Comparison of ENCODE assay signal across 7 mouse cellular contexts in genomic region chr3:137864124-137864987, GRCm38 (mm10). TPM values are rescaled to one million over a fixed set of nuclear protein-coding genes. Genes with fewer than 3 reads are reported as not detected.
A peak's percentile ranks its signal among the peaks of the same experiment; 100 is the strongest.
DNase-seq lines count a peak whose midpoint lies in the region; ATAC-seq and TF ChIP-seq lines count a peak whose summit lies in the region.

TSS of gene H2afz (plus strand) at chr3:137864487.

- no peaks in the 10 kb centered on the region for H3K36me3 ChIP-seq in intestine, postnatal 0 days (ENCODE audit: control insufficient read depth, insufficient read depth)
- peaks cover 5% of the 10 kb centered on the region; the same call in 1 of the 2 replicates for H3K36me3 ChIP-seq in midbrain, embryonic 12.5 days
- peaks cover 2% of the 10 kb centered on the region; the same call in 1 of the 2 replicates for H3K36me3 ChIP-seq in small intestine, adult 2 months (ENCODE audit: control insufficient read depth, insufficient read depth, low read length)

- H3K4me1 ChIP-seq in intestine, postnatal 0 days (replicated peaks; ENCODE audit: control insufficient read depth, insufficient read depth, low read length) = 0 out of 2 replicates have a peak, but pooled peaks cover 2% of the 10 kb centered on the region
- peaks cover 21% of the 10 kb centered on the region for H3K4me1 ChIP-seq in midbrain, embryonic 12.5 days
- H3K4me1 ChIP-seq in small intestine, adult 2 months (ENCODE audit: control insufficient read depth, insufficient read depth, insufficient read length, low read length) = no peaks in the 10 kb centered on the region; the same call in 1 of the 2 replicates

- intact Hi-C loops in left cerebral cortex, postnatal 4 days (cut with DNase I) = no loop called here

- peak; percentile 39; the same call in 1 of the 2 replicates for TF ChIP-seq CTCF in intestine, postnatal 0 days (IDR thresholded peaks at IDR 0.05; ENCODE audit: low read depth)
- no peak for TF ChIP-seq CTCF in small intestine, adult 2 months (IDR thresholded peaks at IDR 0.05; ENCODE audit: extremely low read depth, insufficient read length, insufficient replicate concordance, low read depth, low read length)

- peak; percentile 98 for DNase-seq in adrenal gland, adult 8-10 months
- DNase-seq in embryo, embryonic 9.5 days (ENCODE audit: extremely low spot score) = peak; percentile 98
- DNase-seq in gonadal fat pad, adult 2 months (ENCODE audit: low read depth) = no peak
- peak; percentile 99 for DNase-seq in left cerebral cortex, postnatal 4 days

- 1% methylated on average over 78 of the region's 115 CpGs for whole genome bisulfite sequencing in intestine, postnatal 0 days
- WGBS in midbrain, embryonic 12.5 days = under 1% methylated on average over 81 of the region's 115 CpGs
- 2% methylated on average over 85 of the region's 115 CpGs for WGBS in small intestine, adult 2 months

- no peaks in the 10 kb centered on the region for H3K27me3 ChIP-seq in intestine, postnatal 0 days (replicated peaks; ENCODE audit: control insufficient read depth, insufficient read depth, low read length)
- no peaks in the 10 kb centered on the region for H3K27me3 ChIP-seq in midbrain, embryonic 12.5 days
- H3K27me3 ChIP-seq in small intestine, adult 2 months (ENCODE audit: control insufficient read depth, insufficient read depth, low read length) = no peaks in the 10 kb centered on the region

- H3K4me2 ChIP-seq in intestine, postnatal 0 days (replicated peaks; ENCODE audit: low read depth) = peak within 1 kb of the TSS; percentile 78
- peak within 1 kb of the TSS; percentile 53 for H3K4me2 ChIP-seq in midbrain, embryonic 12.5 days (replicated peaks)

- peak within 1 kb of the TSS; percentile 93 for H3K4me3 ChIP-seq in intestine, postnatal 0 days (ENCODE audit: low read depth, low read length)
- peak within 1 kb of the TSS; percentile 90 for H3K4me3 ChIP-seq in midbrain, embryonic 12.5 days
- H3K4me3 ChIP-seq in small intestine, adult 2 months (ENCODE audit: low read depth, low read length) = peak within 1 kb of the TSS; percentile 71

- peak; percentile 90 for ATAC-seq in intestine, postnatal 0 days
- ATAC-seq in midbrain, embryonic 12.5 days (ENCODE audit: low FRiP score, low read depth) = peak; percentile 93

- peak; percentile 91 for TF ChIP-seq POLR2A in small intestine, adult 2 months (IDR thresholded peaks at IDR 0.05; ENCODE audit: low read depth, low read length)

- H3K9ac ChIP-seq in intestine, postnatal 0 days (ENCODE audit: low read depth, low read length) = peak within 1 kb of the TSS; percentile 97
- H3K9ac ChIP-seq in midbrain, embryonic 12.5 days (replicated peaks) = peak within 1 kb of the TSS; percentile 98

- no peaks in the 10 kb centered on the region for H3K9me3 ChIP-seq in intestine, postnatal 0 days (ENCODE audit: control insufficient read depth)
- no peaks in the 10 kb centered on the region for H3K9me3 ChIP-seq in midbrain, embryonic 12.5 days

- peak within 1 kb of the TSS; percentile 95 for H3K27ac ChIP-seq in intestine, postnatal 0 days (ENCODE audit: low read depth, low read length)
- peak within 1 kb of the TSS; percentile 99 for H3K27ac ChIP-seq in midbrain, embryonic 12.5 days (replicated peaks)
- H3K27ac ChIP-seq in small intestine, adult 2 months (ENCODE audit: insufficient read depth, low read depth, low read length) = peak within 1 kb of the TSS; percentile 82

RNA-seq across cellular contexts. Expression of gene H2afz, which starts in this region (rescaled TPM):
- total RNA-seq in adrenal gland, adult 8-10 months (2022) = 100 to 1,000 TPM; 124 to 155 (median 138) TPM
- polyA plus RNA-seq in gonadal fat pad, adult 2 months (2012; rRNA removed) = 439 and 698 TPM in 2 replicates
- polyA plus RNA-seq in intestine, postnatal 0 days (2015; fragmentation: Nextera tagmentation; extraction: Ambion mirVana) = 922 and 974 TPM in 2 replicates
- total RNA-seq in left cerebral cortex, postnatal 4 days (2021) = 100 to 1,000 TPM; 187 to 226 TPM
- polyA plus RNA-seq in midbrain, embryonic 12.5 days (2016; fragmentation: Nextera tagmentation; extraction: Ambion mirVana) = 2,469 and 2,593 TPM in 2 replicates
- 329 and 401 TPM in 2 replicates for polyA plus RNA-seq in small intestine, adult 2 months (2012; rRNA removed)
